Mouse (Mus musculus) naive thymus-derived CD4-positive, alpha-beta T cell, adult 2 months (primary cell): ENCODE data around the gene Timm44.
A peak's percentile ranks its signal among the peaks of the same experiment; 100 is the strongest.
"Not testable (repeated sequence)": the region's sequence is repeated elsewhere in the genome, so short reads cannot be mapped to it uniquely, and the experiment has no call there.

Source experiments
- DNase-seq: peaks from one replicate; pipeline ENCODE4 v3.0.0-alpha.2; 2011; ENCODE audit warnings: low read depth

Gene Timm44

DNA sequence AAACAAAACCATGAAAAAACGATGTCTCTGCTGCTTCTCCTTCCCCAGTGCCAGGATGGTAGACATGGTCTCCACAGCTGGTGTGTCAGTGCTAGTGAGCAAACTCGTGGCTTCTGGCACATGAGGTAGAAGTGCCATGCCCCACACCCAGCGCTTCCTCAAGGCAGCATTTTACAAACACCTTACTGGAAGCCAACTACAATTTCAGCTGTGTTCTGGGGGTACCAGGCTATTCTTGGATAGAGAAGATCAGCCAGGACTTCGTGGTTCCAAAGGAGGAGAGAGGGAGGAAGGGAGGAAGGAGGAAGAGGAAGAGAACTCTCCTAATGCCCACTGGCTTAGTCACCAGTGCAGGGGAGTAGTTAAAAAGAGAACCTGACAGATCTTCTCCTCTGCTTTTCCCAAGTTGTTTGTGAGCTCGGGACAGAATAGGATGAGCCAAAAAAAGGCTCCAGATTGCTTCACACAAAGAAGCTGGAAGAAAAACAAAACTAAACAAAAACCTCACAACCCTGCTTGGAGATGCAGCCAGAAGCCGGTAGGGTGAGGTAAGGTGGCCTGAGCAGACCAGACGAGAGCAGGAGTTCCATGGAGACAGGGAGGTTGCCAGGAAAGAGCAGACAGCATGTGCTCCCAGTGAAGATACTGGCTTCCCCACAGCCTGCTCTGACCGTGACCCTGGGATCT is 12.5 kb downstream of the Timm44 start:
- no peak for DNase-seq

DNA sequence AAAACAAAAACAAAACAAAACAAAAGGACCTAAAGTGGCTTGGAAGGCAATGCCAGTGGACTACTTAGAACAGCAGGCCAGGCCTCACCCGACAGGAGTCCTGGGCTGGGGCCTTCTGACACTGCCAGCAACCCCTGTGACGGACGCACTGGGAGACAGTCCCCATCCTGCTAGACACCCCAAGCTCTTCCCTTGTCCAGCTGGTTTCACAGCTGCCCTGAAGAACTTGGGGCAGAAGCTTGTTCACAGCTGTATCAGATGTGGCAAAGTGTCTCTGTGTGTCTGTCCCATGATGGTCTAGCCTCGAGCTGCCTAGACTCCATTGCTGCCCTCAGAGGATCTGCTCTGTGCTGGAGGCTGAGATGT is 15.9 kb downstream of the Timm44 start:
- DNase-seq = no peak

DNA sequence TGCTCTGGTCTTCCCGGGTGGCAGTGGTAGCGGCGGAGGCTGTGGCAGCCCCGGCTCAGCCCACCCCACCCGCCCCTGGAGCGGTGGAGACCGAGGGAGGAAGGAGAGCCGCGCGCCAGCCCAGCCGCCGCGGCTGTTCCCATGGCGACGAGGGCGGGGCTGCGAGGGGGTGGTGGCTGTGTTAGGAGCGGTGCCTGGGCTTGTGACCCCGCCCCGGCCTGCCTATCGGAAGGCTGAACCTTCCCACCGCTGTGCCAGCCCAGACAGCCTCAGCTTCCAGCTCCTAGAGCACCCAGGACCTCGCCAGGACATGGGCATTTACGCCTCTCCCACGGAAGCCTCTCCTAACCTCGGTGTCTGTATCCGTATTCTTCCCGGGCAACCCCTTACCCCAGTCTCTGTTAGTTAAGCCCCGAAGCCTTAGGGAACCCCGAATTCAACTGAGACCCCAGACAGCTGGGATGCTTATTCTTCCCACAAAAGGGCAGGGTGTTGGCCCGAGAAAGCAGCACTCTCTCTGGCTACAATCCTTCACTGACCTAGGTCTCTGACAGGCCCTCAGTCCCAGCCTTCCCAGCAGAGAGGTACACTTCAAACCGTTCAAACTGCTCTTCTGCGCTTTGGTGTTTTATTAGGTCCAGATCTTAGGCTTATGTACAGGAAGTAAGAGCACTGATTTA is 16.4 kb downstream of the Timm44 start, which contains the start of gene Ctxn1:
Ctxn1 (minus strand) TSS at position 150 of the 680 bp plus-strand sequence.
- DNase-seq = peak; percentile 93

DNA sequence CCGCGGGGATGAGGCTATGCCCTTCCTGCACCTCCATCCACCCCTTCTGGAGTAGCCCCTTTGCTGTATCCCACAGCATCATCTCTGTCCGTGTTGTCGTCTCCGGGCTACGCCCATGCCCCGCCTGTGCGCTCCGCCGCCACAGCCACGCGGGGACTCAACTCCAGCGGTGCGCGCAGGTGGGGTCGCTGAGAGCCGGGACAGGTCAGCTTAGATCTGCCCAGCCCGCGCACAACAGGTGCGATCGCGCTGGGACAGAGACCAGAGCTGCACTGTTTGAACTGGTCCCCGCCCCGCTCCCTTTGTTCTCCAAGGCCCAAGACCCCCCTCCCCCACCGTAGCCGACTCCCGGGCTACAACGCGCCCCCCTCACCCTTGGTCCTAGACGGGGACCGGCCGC is 17.0 kb downstream of the Timm44 start:
- DNase-seq = peak; percentile 59

DNA sequence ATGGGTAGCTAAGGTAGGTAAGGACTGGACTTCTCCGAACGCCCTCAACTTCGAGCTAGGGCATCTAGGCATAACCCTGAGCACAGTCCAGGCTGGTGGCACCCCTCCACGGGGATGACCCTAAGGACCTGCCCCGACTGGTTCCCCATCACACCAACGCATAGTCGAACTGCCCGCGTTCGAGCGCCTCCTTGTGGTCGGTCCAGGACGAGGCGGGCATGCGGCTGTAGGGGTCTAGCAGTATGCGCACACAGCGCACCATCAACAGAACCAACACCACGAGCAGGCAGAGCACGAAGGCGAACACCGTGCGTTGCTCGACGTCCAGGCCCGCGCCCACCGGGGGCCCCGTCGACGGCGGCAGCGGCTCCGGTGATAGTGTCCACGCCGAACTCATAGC is 17.5 kb downstream of the Timm44 start:
- peak; percentile 81 for DNase-seq

DNA sequence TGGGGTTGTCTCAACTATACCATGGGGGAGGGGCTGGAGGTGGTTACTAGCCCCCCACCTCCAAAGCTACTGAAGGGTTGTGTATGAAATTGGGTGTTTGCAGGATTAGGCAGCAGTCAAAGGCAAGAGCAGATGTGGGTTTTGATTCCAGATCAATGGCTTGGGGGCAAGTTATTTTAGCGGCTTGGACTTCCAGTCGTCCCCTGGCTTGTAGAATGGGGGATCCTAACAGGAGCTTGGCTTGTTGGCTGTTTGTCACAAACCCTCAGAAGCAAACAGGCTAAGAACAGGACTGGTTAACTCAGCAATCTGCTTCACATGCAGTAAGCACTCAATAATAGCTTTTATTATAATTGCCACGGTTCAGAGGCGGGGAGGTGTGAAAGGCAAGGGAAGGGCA is 18.4 kb downstream of the Timm44 start:
- no peak for DNase-seq

DNA sequence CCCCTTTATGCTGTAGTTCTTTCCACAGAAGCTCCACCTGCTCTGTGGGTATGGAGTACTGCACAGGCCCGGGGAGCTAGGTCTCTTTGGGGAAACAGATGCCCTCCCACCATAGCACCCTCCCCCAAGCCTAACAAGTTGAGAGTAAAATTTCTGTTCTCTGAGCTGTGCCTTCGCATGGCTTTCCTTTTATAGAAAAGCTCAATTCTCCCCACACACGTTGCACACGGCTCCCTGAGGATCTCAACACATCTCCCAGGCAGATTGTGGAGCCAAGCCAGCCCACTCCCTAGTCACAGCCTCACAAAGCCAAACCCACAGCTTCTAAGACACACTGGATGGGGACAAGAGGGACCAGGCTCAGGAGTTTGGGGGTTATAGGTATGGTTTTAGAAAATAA is 18.8 kb downstream of the Timm44 start:
- no peak for DNase-seq

DNA sequence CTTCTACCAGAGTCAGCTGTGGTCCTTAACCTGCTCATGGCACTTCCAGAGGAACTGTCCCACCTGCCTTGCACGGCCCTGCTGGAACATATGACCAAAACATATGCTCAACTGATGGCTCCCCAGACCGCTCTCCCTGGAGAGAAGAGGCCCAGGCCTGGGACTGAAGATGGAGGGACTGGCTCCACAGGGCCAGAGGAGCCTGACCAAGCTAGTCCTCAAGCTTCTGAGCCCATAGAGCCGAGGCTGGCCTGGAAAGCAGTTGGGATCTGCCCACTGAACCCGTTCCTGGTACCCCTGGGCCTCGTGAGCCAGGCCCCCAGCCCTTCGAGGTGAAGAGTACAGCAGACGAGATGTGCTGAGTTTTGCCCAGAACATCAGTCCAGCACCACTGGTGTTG is 20.2 kb downstream of the Timm44 start:
- not testable (repeated sequence) for DNase-seq

GRCm38 (mm10) chr8:4254001-4254400 is 21.7 kb downstream of the Timm44 start:
- no peak for DNase-seq

- DNase-seq = peak; percentile 97
These were observed 22.5 kb downstream of the Timm44 start, which contains the start of gene Snapc2 for GRCm38 (mm10) chr8:4252934-4253841. TSS of gene Snapc2 (plus strand) at chr8:4253080.

GRCm38 (mm10) chr8:4252116-4252760 is 23.5 kb downstream of the Timm44 start:
- no peak for DNase-seq

GRCm38 (mm10) chr8:4250306-4250970 is 25.3 kb downstream of the Timm44 start:
- peak; percentile 91 for DNase-seq

- DNase-seq = no peak
These were observed 26.5 kb downstream of the Timm44 start for GRCm38 (mm10) chr8:4249213-4249612.

GRCm38 (mm10) chr8:4247951-4248540 is 27.7 kb downstream of the Timm44 start, which contains the start of gene Tgfbr3l:
TSS of gene Tgfbr3l (plus strand) at chr8:4248214.
- DNase-seq = no peak

- DNase-seq = no peak
These were observed 28.5 kb downstream of the Timm44 start for GRCm38 (mm10) chr8:4247241-4247640.

DNA sequence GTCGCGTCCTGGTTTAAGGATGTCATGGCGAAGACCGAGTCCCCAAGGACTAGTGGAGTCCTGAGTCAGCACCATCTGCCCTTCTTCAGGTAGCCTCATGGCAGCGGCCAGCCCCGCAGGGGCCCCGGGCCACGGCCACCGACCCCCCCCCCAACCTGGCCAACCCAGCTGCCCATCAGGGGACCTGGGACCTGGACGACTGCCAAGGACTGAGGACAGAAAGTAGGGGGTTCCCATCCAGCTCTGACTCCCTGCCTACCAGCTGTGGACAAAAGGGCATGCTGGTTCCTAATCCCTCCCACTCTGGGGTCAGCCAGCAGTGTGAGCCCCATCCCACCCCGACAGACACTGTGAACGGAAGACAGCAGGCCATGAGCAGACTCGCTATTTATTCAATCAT is 30.0 kb downstream of the Timm44 start:
- DNase-seq = no peak

GRCm38 (mm10) chr8:4245061-4245460 is 30.7 kb downstream of the Timm44 start:
- no peak for DNase-seq

- no peak for DNase-seq
These were observed 36.4 kb downstream of the Timm44 start for GRCm38 (mm10) chr8:4239193-4239890.

GRCm38 (mm10) chr8:4238434-4239192 is 37.1 kb downstream of the Timm44 start, which contains the start of the genes Map2k7 and Gm49320:
TSS of gene Map2k7 (plus strand) at chr8:4238740.
TSS of gene Gm49320 (plus strand) at chr8:4238865.
- peak; percentile 99 for DNase-seq
